Mouse (Mus musculus): Measurements from ENCODE around the gene Gatad1. TPM values are rescaled to one million over a fixed set of nuclear protein-coding genes. Genes with fewer than 3 reads are reported as not detected.
"Not testable (repeated sequence)": the region's sequence is repeated elsewhere in the genome, so short reads cannot be mapped to it uniquely, and the experiment has no call there.

Gatad1 gene
- polyA plus RNA-seq, 1 experiment from 2014 or later, result 72.0 TPM

GRCm38 (mm10) chr5:3669938-3670554, 13.1 kb upstream of the Gatad1 start:
- H3K4me3 ChIP-seq (ENCODE audit: control insufficient read depth in 1 of 2, insufficient read depth in 1 of 2, low read depth in 1 of 2, low read length in 2 of 2), result no peak overlapping the region
- H3K27me3 ChIP-seq (ENCODE audit: control insufficient read depth, insufficient read depth, low read length), result no peaks in the 10 kb centered on the region
- H3K4me2 ChIP-seq (ENCODE audit: low read length), result no peak overlapping the region
- H3K36me3 ChIP-seq (ENCODE audit: control insufficient read depth, insufficient read depth, low read length), result no peaks in the 10 kb centered on the region
- H3K27ac ChIP-seq (replicated peaks in 1 of 2; ENCODE audit: control insufficient read depth in 1 of 2, insufficient read depth in 1 of 2, low read depth in 2 of 2, low read length in 2 of 2), result no peak overlapping the region
- WGBS, result 86% methylated on average over 6 of the region's 6 CpGs
- H3K9ac ChIP-seq (ENCODE audit: low read length), result no peak overlapping the region
- no peak for ATAC-seq (ENCODE audit: insufficient number of reproducible peaks, insufficient read depth, low FRiP score, low read depth)
- no peaks in the 10 kb centered on the region for H3K4me1 ChIP-seq (ENCODE audit: control insufficient read depth in 2 of 2, insufficient read depth in 2 of 2, low read length in 2 of 2)
- H3K9me3 ChIP-seq (ENCODE audit: control insufficient read depth, low read length), result no peaks in the 10 kb centered on the region

DNA sequence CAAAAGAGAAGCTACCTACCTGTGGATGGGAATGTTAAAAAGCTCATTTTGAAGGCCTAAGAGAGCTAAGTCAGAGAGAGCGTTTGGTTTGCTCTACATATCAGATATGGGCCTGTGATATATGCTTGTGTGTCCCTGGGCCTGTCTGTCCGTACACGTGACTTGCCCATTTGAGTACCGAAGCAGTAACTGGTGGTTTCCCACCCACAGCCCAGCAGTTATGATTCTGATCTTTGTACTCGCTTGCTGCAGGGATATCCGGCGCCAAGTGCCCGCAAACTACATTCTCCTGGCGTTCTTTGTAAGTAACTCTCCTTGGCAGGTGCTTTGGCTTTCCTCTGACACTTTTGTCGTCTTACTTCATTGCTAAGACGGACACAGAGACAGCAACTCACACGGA, 9.6 kb upstream of the Gatad1 start:
- Histone ChIP-seq H3K4me3 (ENCODE audit: control insufficient read depth in 1 of 2, insufficient read depth in 1 of 2, low read depth in 1 of 2, low read length in 2 of 2) (no peak overlapping the region), H3K4me2 (ENCODE audit: low read length) (no peak overlapping the region), H3K27me3 (ENCODE audit: control insufficient read depth, insufficient read depth, low read length) (no peaks in the 10 kb centered on the region), H3K4me1 (ENCODE audit: control insufficient read depth in 2 of 2, insufficient read depth in 2 of 2, low read length in 2 of 2) (no peaks in the 10 kb centered on the region), H3K27ac (replicated peaks in 1 of 2; ENCODE audit: control insufficient read depth in 1 of 2, insufficient read depth in 1 of 2, low read depth in 2 of 2, low read length in 2 of 2) (no peak overlapping the region), H3K36me3 (ENCODE audit: control insufficient read depth, insufficient read depth, low read length) (no peaks in the 10 kb centered on the region), H3K9ac (ENCODE audit: low read length) (no peak overlapping the region), H3K9me3 (ENCODE audit: control insufficient read depth, low read length) (no peaks in the 10 kb centered on the region)
- 81% methylated on average over 12 of the region's 12 CpGs for WGBS
- no peak for ATAC-seq (ENCODE audit: insufficient number of reproducible peaks, insufficient read depth, low FRiP score, low read depth)

- 93% methylated on average over 2 of the region's 2 CpGs for WGBS
- H3K27ac ChIP-seq (replicated peaks in 1 of 2; ENCODE audit: control insufficient read depth in 1 of 2, insufficient read depth in 1 of 2, low read depth in 2 of 2, low read length in 2 of 2), result no peak overlapping the region
- H3K4me1 ChIP-seq (ENCODE audit: control insufficient read depth in 2 of 2, insufficient read depth in 2 of 2, low read length in 2 of 2), result no peaks in the 10 kb centered on the region
- no peaks in the 10 kb centered on the region for H3K9me3 ChIP-seq (ENCODE audit: control insufficient read depth, low read length)
- H3K9ac ChIP-seq (ENCODE audit: low read length), result no peak overlapping the region
- no peak overlapping the region for H3K4me2 ChIP-seq (ENCODE audit: low read length)
- H3K27me3 ChIP-seq (ENCODE audit: control insufficient read depth, insufficient read depth, low read length), result no peaks in the 10 kb centered on the region
- no peak for ATAC-seq (ENCODE audit: insufficient number of reproducible peaks, insufficient read depth, low FRiP score, low read depth)
- H3K4me3 ChIP-seq (ENCODE audit: control insufficient read depth in 1 of 2, insufficient read depth in 1 of 2, low read depth in 1 of 2, low read length in 2 of 2), result no peak overlapping the region
- no peaks in the 10 kb centered on the region for H3K36me3 ChIP-seq (ENCODE audit: control insufficient read depth, insufficient read depth, low read length)
Measured at GRCm38 (mm10) chr5:3665225-3665624, 8.2 kb upstream of the Gatad1 start.

GRCm38 (mm10) chr5:3653801-3654200, 3.2 kb downstream of the Gatad1 start:
- H3K36me3 ChIP-seq (ENCODE audit: control insufficient read depth, insufficient read depth, low read length), result no peaks in the 10 kb centered on the region
- no peak overlapping the region for H3K4me2 ChIP-seq (ENCODE audit: low read length)
- H3K9me3 ChIP-seq (ENCODE audit: control insufficient read depth, low read length), result 0 out of 2 replicates have a peak, but pooled peaks cover under 1% of the 10 kb centered on the region
- H3K4me3 ChIP-seq (ENCODE audit: control insufficient read depth in 1 of 2, insufficient read depth in 1 of 2, low read depth in 1 of 2, low read length in 2 of 2), result no peak overlapping the region
- no peak for ATAC-seq (ENCODE audit: insufficient number of reproducible peaks, insufficient read depth, low FRiP score, low read depth)
- no peaks in the 10 kb centered on the region for H3K4me1 ChIP-seq (ENCODE audit: control insufficient read depth in 2 of 2, insufficient read depth in 2 of 2, low read length in 2 of 2)
- WGBS, result 82% methylated on average over 4 of the region's 4 CpGs
- no peak overlapping the region for H3K27ac ChIP-seq (replicated peaks in 1 of 2; ENCODE audit: control insufficient read depth in 1 of 2, insufficient read depth in 1 of 2, low read depth in 2 of 2, low read length in 2 of 2)
- no peak overlapping the region for H3K9ac ChIP-seq (ENCODE audit: low read length)
- H3K27me3 ChIP-seq (ENCODE audit: control insufficient read depth, insufficient read depth, low read length), result no peaks in the 10 kb centered on the region

DNA sequence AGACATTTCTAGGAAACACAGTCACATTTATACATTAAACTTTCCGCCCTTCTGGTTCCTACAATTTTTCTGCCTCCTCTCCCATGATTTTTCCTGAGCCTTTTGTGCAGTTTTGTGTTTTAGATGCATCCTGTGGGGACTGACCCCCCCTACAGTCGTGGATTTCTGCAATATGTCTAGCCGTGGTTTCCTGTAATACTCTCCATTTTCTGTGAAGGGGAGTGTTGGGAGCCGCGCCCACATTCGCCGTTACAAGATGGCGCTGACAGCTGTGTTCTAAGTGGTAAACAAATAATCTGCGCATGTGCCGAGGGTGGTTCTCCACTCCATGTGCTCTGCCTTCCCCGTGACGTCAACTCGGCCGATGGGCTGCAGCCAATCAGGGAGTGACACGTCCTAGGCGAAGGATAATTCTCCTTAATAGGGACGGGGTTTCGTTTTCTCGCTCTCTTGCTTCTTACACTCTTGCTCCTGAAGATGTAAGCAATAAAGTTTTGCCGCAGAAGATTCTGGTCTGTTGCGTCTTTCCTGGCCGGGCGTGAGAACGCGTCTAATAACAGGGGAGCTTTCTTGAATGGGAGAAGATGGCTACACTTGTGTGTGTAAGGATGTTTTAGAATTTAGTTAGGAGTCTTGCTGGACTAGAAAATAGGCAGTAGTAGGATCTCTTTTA, 3.9 kb downstream of the Gatad1 start:
- not testable (repeated sequence) for H3K27me3 ChIP-seq (ENCODE audit: control insufficient read depth, insufficient read depth, low read length); H3K9me3 ChIP-seq (ENCODE audit: control insufficient read depth, low read length); H3K4me2 ChIP-seq (ENCODE audit: low read length); H3K27ac ChIP-seq (replicated peaks in 1 of 2; ENCODE audit: control insufficient read depth in 1 of 2, insufficient read depth in 1 of 2, low read depth in 2 of 2, low read length in 2 of 2); ATAC-seq (ENCODE audit: insufficient number of reproducible peaks, insufficient read depth, low FRiP score, low read depth); H3K9ac ChIP-seq (ENCODE audit: low read length); H3K4me3 ChIP-seq (ENCODE audit: control insufficient read depth in 1 of 2, insufficient read depth in 1 of 2, low read depth in 1 of 2, low read length in 2 of 2); H3K4me1 ChIP-seq (ENCODE audit: control insufficient read depth in 2 of 2, insufficient read depth in 2 of 2, low read length in 2 of 2); H3K36me3 ChIP-seq (ENCODE audit: control insufficient read depth, insufficient read depth, low read length)
- WGBS, result 87% methylated on average over 15 of the region's 25 CpGs

- Histone ChIP-seq H3K4me1 (ENCODE audit: control insufficient read depth in 2 of 2, insufficient read depth in 2 of 2, low read length in 2 of 2) (peaks cover under 1 to 1% of the 10 kb centered on the region in 2 experiments; a peak in 3 of 4 replicates), H3K27me3 (ENCODE audit: control insufficient read depth, insufficient read depth, low read length) (no peaks in the 10 kb centered on the region), H3K36me3 (ENCODE audit: control insufficient read depth, insufficient read depth, low read length) (no peaks in the 10 kb centered on the region), H3K9me3 (ENCODE audit: control insufficient read depth, low read length) (no peaks in the 10 kb centered on the region), H3K4me2 (ENCODE audit: low read length) (no peak overlapping the region), H3K4me3 (ENCODE audit: control insufficient read depth in 1 of 2, insufficient read depth in 1 of 2, low read depth in 1 of 2, low read length in 2 of 2) (no peak overlapping the region), H3K9ac (ENCODE audit: low read length) (no peak overlapping the region), H3K27ac (replicated peaks in 1 of 2; ENCODE audit: control insufficient read depth in 1 of 2, insufficient read depth in 1 of 2, low read depth in 2 of 2, low read length in 2 of 2) (no peak overlapping the region)
- ATAC-seq (ENCODE audit: insufficient number of reproducible peaks, insufficient read depth, low FRiP score, low read depth), result no peak
- WGBS, result 84% methylated on average over 5 of the region's 5 CpGs
Measured at GRCm38 (mm10) chr5:3651621-3652020, 5.4 kb downstream of the Gatad1 start.

DNA sequence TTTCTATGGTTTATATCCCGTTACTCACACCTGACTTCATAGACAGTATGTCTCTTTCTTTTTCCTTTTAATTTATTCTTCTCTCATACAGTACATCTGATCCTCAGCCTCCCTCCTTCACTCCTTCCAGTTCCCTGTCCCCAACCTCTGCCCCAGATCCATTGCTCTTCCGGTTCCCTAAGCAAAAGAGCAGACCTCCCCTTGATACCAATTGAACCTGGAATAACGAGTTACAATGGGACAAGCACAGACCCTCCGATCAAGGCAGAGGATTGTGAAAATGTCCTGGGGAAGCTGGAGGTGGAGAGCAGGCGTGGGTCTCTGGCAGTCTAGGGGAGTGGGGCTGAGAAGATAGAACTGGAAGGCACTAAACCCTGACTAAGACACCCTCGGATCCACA, 6.1 kb downstream of the Gatad1 start, which contains the start of gene Tmbim7:
Tmbim7 (plus strand) TSS at position 301 of the 400 bp plus-strand sequence.
- Histone ChIP-seq H3K36me3 (ENCODE audit: control insufficient read depth, insufficient read depth, low read length) (peaks cover under 1% of the 10 kb centered on the region; the same call in 1 of the 2 replicates), H3K9ac (ENCODE audit: low read length) (no peak within 1 kb of the TSS), H3K4me1 (ENCODE audit: control insufficient read depth in 2 of 2, insufficient read depth in 2 of 2, low read length in 2 of 2) (peaks cover 2 to 4% of the 10 kb centered on the region in 2 experiments; a peak in 3 of 4 replicates), H3K9me3 (ENCODE audit: control insufficient read depth, low read length) (no peaks in the 10 kb centered on the region), H3K4me3 (ENCODE audit: control insufficient read depth in 1 of 2, insufficient read depth in 1 of 2, low read depth in 1 of 2, low read length in 2 of 2) (no peak within 1 kb of the TSS), H3K4me2 (ENCODE audit: low read length) (no peak within 1 kb of the TSS), H3K27ac (replicated peaks in 1 of 2; ENCODE audit: control insufficient read depth in 1 of 2, insufficient read depth in 1 of 2, low read depth in 2 of 2, low read length in 2 of 2) (no peak within 1 kb of the TSS), H3K27me3 (ENCODE audit: control insufficient read depth, insufficient read depth, low read length) (no peaks in the 10 kb centered on the region)
- ATAC-seq (ENCODE audit: insufficient number of reproducible peaks, insufficient read depth, low FRiP score, low read depth), result no peak
- 69% methylated on average over 6 of the region's 6 CpGs for WGBS

All from heart, embryonic 14.5 days (tissue).